Mouse (Mus musculus) erythroblast, adult 5-6 weeks (primary cell): ENCODE data around the gene 5530401A14Rik. TPM values are rescaled to one million over a fixed set of nuclear protein-coding genes. Genes with fewer than 3 reads are reported as not detected.

Experiments
- ATAC-seq: replicated peaks from 2 replicates; pipeline ENCODE4 v1.8.0; 2016; ENCODE audit warnings: moderate number of reproducible peaks, mild to moderate bottlenecking, moderate TSS enrichment, inconsistent platforms; ENCODE audit not compliant: poor library complexity, low FRiP score, severe bottlenecking
- total RNA-seq, 2 experiments: library from RNA; stranded (forward) in 1 of 2; stranded (reverse) in 1 of 2; fragments of 150-400 nt in 1 of 2; fragments of 200-764, 138-1000 nt in 1 of 2; gene quantifications; 2 replicates each; pipeline versions ENCODE4 v1.2.3 to v1.2.4; 2015 to 2017; ENCODE audit warnings: low replicate concordance in 2 of 2

5530401A14Rik gene
- total RNA-seq, 2 experiments from 2014 or later = not detected

DNA sequence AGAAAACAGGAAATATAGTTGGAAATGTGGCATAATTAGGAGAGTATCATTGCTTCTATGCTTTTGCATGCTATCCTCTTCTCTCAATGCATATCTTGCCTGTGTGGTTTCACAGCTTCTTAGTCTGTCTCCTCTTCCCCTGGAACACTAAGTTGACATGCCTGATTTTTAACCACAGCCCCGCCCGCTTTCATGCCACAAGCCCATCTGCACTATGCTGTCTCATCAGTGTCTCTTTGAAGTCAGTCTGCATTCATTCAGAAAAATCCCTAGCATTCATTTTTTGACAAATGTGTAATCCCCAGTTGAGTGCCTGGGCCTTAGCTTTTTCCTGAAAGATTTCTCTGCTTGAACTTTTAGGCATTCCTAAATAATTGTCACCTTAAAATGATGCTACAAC is 62.6 kb downstream of the 5530401A14Rik start:
- ATAC-seq = no peak

DNA sequence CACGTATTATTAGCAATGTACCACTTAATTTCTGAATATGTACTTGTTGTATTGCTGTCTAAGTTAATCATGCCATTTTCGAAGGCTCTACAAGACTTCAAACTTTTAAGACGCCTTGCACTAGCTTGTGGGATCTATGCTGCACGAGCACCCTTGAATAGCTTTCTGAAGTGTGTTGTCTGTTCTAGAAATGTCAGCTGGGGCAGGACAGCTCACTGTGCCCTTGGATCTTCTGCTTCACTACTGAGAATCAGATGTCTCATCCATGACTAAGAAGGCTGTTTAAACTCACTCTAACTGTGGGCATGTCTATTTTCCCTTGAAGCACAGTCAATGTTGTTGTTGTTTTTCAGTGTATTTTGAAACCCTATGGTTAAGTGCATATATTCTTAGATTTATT is 63.2 kb downstream of the 5530401A14Rik start:
- ATAC-seq = no peak

DNA sequence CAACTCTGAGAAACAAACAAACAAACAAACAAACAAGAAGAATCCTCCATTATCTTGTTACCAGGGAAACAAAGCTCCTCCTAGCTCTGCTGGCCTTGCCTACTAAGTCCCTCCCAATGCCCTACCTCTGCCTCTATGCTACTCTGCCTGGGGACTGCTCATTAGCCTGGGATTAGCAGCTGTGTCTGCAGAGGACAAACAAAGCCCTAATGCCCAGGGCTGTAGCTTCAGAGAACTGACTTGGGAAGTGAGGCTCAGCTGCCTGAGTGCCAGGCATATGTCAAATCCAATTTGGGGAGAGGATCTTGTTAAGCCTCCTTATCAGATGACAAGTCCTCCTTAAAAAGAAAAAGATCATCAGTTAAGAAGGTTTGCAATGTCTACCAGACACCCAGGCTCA is 65.9 kb downstream of the 5530401A14Rik start:
- ATAC-seq = no peak

DNA sequence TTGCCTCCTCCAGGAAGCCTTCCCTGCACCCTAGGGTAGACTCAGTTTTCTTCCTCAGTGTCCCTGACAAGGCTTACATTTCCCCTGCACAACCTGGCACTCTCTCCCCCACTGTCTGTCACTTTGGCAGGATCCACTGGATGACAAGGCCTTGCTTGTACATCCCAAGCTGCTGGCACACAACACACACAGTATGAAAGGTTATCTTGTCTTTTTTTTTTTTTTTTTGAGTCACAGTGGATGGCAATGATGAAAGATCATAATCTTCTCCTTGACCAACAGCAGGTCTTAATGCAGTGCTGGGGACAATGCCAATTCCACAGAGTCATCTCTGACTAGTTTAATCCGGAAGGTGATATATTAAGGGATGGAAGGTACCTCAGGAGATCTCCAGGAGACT is 77.0 kb downstream of the 5530401A14Rik start:
- no peak for ATAC-seq

DNA sequence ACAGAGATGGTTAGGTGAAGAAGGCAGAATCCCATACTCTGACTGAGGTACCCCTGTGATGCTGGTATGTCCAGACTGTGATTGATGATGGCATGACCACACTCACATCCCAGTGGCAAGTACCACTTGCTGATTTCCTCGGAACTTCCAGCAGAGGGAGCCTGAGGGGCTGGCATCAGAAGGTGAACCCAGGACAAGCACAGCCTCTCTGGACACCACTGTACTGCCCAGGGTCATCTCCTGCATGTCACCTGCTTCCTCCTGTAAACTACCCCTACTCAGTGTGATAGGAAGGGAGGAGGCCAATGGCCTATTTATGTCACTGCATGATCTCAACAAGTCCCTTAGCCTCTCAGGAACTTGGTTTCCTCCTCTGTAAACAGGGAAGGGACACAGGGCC is 80.5 kb downstream of the 5530401A14Rik start:
- no peak for ATAC-seq

DNA sequence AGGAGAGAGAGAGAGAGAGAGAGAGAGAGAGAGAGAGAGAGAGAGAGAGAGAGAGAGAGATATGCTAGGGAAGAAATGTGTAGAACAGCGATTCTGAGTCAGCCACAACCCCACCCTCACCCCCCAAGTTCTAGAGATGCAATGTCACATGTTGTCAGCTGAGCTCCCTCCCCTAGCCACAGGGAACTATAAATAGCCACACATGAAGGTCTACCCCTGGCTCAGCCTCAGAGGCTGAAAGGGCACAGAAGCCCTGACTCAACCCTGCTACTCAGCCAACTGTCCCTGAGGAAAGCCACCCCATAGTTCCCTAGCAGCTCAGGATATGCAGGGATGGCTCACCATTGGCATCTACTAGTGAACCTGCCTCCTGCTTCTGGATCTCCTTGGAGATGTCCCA is 81.7 kb downstream of the 5530401A14Rik start:
- no peak for ATAC-seq

Other genes starting within 250 kb of the 5530401A14Rik start
- gene Asic2, start 107.8 kb downstream of the 5530401A14Rik start, total RNA-seq (2015; ENCODE audit: low replicate concordance) = not detected in 2 replicates
- gene Asic2, start 107.8 kb downstream of the 5530401A14Rik start, total RNA-seq (2017; ENCODE audit: low replicate concordance) = not detected in 2 replicates
- gene Ccl2, start 174.9 kb downstream of the 5530401A14Rik start, total RNA-seq (2015; ENCODE audit: low replicate concordance) = 11.5 TPM in 1 of 2 replicates, not detected in the other
- gene Ccl2, start 174.9 kb downstream of the 5530401A14Rik start, total RNA-seq (2017; ENCODE audit: low replicate concordance) = not detected in 2 replicates
- gene Gm17268, start 177.9 kb downstream of the 5530401A14Rik start, total RNA-seq (2015; ENCODE audit: low replicate concordance) = not detected in 2 replicates
- gene Gm17268, start 177.9 kb downstream of the 5530401A14Rik start, total RNA-seq (2017; ENCODE audit: low replicate concordance) = not detected in 2 replicates
- gene Ccl7, start 185.0 kb downstream of the 5530401A14Rik start, total RNA-seq (2015; ENCODE audit: low replicate concordance) = not detected in 2 replicates
- not detected in 2 replicates for gene Ccl7, start 185.0 kb downstream of the 5530401A14Rik start, total RNA-seq (2017; ENCODE audit: low replicate concordance)
- gene Ccl11, start 197.2 kb downstream of the 5530401A14Rik start, total RNA-seq (2015; ENCODE audit: low replicate concordance) = not detected in 2 replicates
- gene Ccl11, start 197.2 kb downstream of the 5530401A14Rik start, total RNA-seq (2017; ENCODE audit: low replicate concordance) = not detected in 2 replicates
- not detected in 2 replicates for gene Ccl12, start 241.2 kb downstream of the 5530401A14Rik start, total RNA-seq (2015; ENCODE audit: low replicate concordance)
- gene Ccl12, start 241.2 kb downstream of the 5530401A14Rik start, total RNA-seq (2017; ENCODE audit: low replicate concordance) = not detected in 2 replicates